Mouse (Mus musculus): ENCODE measurements around the gene Nova1. TPM values are rescaled to one million over a fixed set of nuclear protein-coding genes. Genes with fewer than 3 reads are reported as not detected.

Gene Nova1
- total RNA-seq, 2 experiments from 2014 or later = 26.1 to 27.6 TPM

GRCm38 (mm10) chr12:46676341-46676740 lies 142.4 kb downstream of the Nova1 start:
- peak; percentile 16 to 62 for DNase-seq (ENCODE audit: low spot score in 2 of 2)

- no peak for DNase-seq (ENCODE audit: low spot score in 2 of 2)
Measured at GRCm38 (mm10) chr12:46666706-46667105, 152.0 kb downstream of the Nova1 start.

GRCm38 (mm10) chr12:46646139-46646611 lies 172.6 kb downstream of the Nova1 start:
- peak; percentile 16 to 60 for DNase-seq (ENCODE audit: low spot score in 2 of 2)

GRCm38 (mm10) chr12:46645365-46645962 lies 173.3 kb downstream of the Nova1 start:
- no peak for DNase-seq (ENCODE audit: low spot score in 2 of 2)

All from layer of hippocampus, adult 18-20 months (tissue).